Mouse (Mus musculus): Measurements from ENCODE around the gene Nfix. TPM values are rescaled to one million over a fixed set of nuclear protein-coding genes. Genes with fewer than 3 reads are reported as not detected.

Gene Nfix
- polyA plus RNA-seq, 1 experiment, result 74.6 TPM

DNA sequence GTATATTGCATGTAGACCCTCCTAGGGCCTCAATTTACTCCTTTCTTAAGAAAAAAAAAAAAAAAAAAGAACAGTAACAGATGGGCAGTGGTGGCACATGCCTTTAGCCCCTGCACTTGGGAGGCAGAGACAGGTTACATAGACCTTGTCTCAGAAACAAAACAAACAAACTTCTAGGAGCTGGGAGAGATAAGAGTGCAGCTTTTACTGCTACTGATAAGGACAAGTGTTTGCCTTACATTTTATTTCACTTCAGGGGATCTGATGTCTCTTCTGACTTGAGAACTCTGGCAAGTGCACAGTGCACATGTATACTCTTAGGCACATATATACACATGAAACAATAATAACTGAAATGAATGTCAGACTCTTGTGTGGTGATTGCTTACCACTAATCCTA, 142.9 kb downstream of the Nfix start:
- Histone ChIP-seq H3K4me3 (ENCODE audit: insufficient read depth, low read depth, low read length) (no peak overlapping the region), H3K27ac (replicated peaks; ENCODE audit: low read depth, low read length) (peak overlapping the region; percentile 37), H3K4me1 (ENCODE audit: control insufficient read depth, insufficient read depth, insufficient read length, low read length) (peaks cover 3% of the 10 kb centered on the region; the same call in 1 of the 2 replicates)

DNA sequence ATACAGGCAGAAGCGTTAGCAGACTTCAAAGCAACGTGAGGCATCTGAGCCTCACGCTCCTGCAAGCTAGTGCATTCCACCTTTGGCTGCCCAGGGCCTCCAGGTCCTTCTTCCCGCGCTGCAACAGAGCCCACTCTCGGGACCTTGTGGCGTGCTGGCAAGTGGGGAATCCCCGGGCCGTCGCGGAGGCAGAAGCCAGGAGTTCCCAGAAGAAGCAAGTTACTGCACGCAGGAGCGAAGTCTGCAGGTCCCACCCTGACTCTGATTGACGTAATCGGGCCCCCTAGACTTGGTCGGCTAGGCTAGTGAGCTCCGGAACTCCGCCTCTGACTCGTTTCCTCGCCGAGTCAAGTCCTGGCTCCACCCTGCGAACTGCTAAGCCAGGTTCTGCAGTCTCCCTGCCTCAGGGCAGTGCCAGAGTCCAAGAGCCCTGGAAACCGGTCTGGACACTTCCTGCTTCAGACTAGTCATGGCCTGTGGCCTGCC, 143.5 kb downstream of the Nfix start:
- H3K27ac ChIP-seq (replicated peaks; ENCODE audit: low read depth, low read length), result peak overlapping the region; percentile 88
- H3K4me3 ChIP-seq (ENCODE audit: insufficient read depth, low read depth, low read length), result peak overlapping the region; percentile 59
- peaks cover 3% of the 10 kb centered on the region; the same call in 1 of the 2 replicates for H3K4me1 ChIP-seq (ENCODE audit: control insufficient read depth, insufficient read depth, insufficient read length, low read length)

DNA sequence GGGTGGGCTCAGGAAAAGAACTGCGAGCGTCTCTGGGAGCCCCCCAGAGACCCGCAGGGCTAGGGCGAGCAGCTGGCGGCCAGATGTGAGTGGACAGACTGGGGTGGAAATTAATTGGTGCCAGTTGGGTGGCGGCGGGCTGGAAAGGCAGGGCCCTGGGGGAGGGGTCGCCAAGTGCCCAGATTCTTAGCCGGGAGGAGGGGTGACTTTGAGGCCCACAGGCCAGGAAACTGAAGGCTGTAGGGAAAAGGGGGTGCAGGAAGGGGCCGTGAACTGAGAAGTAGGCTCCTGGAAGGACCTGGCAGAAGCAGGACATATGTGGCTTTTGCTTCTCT, 144.0 kb downstream of the Nfix start:
- Histone ChIP-seq H3K4me1 (ENCODE audit: control insufficient read depth, insufficient read depth, insufficient read length, low read length) (peaks cover 3% of the 10 kb centered on the region; the same call in 1 of the 2 replicates), H3K27ac (replicated peaks; ENCODE audit: low read depth, low read length) (peak overlapping the region; percentile 88), H3K4me3 (ENCODE audit: insufficient read depth, low read depth, low read length) (peak overlapping the region; percentile 59)

DNA sequence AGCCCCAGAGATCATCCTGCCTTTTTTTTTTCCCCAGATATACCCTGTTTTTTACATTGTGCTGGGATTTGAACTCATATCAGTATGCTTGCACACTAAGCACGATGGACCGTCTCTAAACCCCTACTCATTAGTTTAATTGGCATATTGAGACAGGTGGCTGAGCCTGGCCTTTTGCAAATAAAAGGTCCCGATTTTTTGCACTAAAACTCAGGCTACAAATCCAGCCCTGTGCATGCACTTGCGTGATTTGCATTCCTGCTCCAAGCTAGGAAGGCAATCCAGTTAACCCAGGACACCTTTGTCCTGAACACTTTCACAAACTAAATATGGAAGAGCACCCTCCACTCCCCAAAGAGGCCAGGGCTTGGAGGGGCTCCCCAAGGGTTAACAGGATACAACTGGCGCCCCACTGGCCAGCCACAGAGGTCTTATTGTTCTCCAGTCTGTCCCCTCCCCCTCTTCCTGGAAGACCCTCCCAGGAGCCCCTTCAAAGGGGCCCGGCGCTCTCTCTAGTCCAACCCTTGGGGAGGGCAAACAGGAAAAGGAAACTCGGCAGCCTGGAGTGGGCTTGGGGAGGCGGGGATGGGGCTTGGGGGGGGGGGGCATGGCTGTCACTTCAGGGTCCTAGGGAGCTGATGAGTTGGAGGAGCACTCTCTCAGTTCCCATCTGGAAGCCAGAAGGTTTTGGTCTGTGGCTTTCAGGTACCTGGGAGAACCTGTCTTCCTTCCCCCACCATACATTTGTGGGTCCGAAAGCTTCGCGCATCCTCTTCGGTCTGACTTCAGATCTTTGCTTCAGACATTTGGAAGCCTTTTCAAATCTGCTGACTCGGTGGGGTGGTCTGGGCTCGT, 144.6 kb downstream of the Nfix start:
- Histone ChIP-seq H3K27ac (replicated peaks; ENCODE audit: low read depth, low read length) (peak overlapping the region; percentile 88), H3K4me1 (ENCODE audit: control insufficient read depth, insufficient read depth, insufficient read length, low read length) (peaks cover 3% of the 10 kb centered on the region; the same call in 1 of the 2 replicates), H3K4me3 (ENCODE audit: insufficient read depth, low read depth, low read length) (peak overlapping the region; percentile 59)

DNA sequence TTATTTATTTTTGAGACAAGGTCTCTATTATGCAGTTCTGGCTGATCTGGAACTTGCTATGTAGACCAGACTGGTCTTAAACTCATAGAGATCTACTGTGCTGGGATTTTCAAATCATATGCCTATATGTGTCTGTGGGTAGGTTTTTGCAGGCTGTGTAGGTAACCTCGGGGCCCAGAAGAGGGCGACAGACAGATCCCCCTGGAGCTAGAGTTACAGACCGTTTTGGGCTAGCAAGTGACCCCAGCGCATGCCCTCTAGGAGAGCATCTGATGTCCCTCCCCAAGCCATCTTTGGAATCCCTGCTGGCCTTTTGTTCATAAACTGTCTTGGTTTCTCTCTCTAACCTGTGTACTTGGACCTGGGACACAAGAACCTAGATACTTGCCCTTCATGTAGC, 145.5 kb downstream of the Nfix start:
- peaks cover 3% of the 10 kb centered on the region; the same call in 1 of the 2 replicates for H3K4me1 ChIP-seq (ENCODE audit: control insufficient read depth, insufficient read depth, insufficient read length, low read length)
- H3K4me3 ChIP-seq (ENCODE audit: insufficient read depth, low read depth, low read length), result no peak overlapping the region
- no peak overlapping the region for H3K27ac ChIP-seq (replicated peaks; ENCODE audit: low read depth, low read length)

DNA sequence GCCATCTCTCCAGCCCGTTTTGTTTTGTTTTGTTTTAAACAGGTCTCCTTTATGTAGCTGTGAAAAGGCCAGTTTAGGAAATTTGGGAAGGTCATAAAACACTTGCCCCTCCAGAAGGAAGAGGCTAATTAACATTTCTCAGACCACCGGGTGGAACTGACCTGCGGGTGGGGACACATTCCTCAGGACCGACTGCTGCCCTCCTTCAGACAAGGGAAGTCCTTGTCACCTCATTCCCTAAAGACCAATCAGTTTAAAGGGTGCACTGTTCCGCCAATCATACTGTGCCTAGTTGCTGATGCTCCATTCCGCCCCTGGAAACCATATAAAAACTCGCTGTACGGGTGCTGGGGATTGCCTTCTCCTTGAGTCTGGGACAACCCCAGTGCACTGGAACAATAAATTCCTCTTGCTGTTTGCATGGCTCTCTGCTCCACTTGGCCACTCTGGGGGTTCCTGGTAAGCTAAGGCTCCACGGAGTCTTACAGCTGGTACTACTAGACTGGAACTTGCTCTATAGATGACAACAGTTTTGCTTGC, 147.0 kb downstream of the Nfix start:
- Histone ChIP-seq H3K4me1 (ENCODE audit: control insufficient read depth, insufficient read depth, insufficient read length, low read length) (no peaks in the 10 kb centered on the region; the same call in 1 of the 2 replicates), H3K27ac (replicated peaks; ENCODE audit: low read depth, low read length) (no peak overlapping the region), H3K4me3 (ENCODE audit: insufficient read depth, low read depth, low read length) (no peak overlapping the region)

DNA sequence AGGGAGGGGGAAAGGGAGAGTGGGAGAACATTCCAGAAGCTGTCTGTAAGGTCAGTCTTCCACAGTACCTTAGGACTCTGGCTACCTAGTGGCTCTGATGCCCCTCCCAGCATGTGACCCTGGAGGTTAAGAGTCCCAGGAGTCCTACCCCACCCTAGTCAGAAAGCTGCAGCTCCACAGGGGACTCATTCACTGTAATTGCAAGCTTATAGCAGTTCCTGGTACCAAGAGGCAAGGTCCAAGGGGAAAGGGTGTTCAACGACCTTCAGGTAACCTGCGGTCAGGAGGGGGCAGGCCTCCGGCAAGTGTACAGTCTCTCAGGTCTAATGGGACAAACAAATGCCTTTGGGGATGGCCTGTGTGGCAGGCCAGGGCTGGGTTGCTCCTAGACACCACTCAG, 149.9 kb downstream of the Nfix start:
- no peak overlapping the region for H3K4me3 ChIP-seq (ENCODE audit: insufficient read depth, low read depth, low read length)
- 0 out of 2 replicates have a peak, but pooled peaks cover 5% of the 10 kb centered on the region for H3K4me1 ChIP-seq (ENCODE audit: control insufficient read depth, insufficient read depth, insufficient read length, low read length)
- no peak overlapping the region for H3K27ac ChIP-seq (replicated peaks; ENCODE audit: low read depth, low read length)

Other genes with a start within 250 kb of the Nfix start
- gene Ier2, start 137.5 kb downstream of the Nfix start, polyA plus RNA-seq (2012; ENCODE audit: insufficient read depth, insufficient read length, missing spikeins), result 17.2 and 62.3 TPM in 2 replicates
- gene Trmt1, start 114.0 kb downstream of the Nfix start, polyA plus RNA-seq (2012; ENCODE audit: insufficient read depth, insufficient read length, missing spikeins), result 25.1 and 33.4 TPM in 2 replicates
- 19.0 and 22.9 TPM in 2 replicates for gene Nacc1, start 112.5 kb downstream of the Nfix start, polyA plus RNA-seq (2012; ENCODE audit: insufficient read depth, insufficient read length, missing spikeins)
- 2.9 and 3.1 TPM in 2 replicates for gene Lyl1, start 98.9 kb downstream of the Nfix start, polyA plus RNA-seq (2012; ENCODE audit: insufficient read depth, insufficient read length, missing spikeins)
- gene G430095P16Rik, start 77.3 kb downstream of the Nfix start, polyA plus RNA-seq (2012; ENCODE audit: insufficient read depth, insufficient read length, missing spikeins), result 1.9 TPM in 1 of 2 replicates, not detected in the other
- 7.2 and 9.4 TPM in 2 replicates for gene Dand5, start 22.5 kb upstream of the Nfix start, polyA plus RNA-seq (2012; ENCODE audit: insufficient read depth, insufficient read length, missing spikeins)
- 32.2 and 37.2 TPM in 2 replicates for gene Gadd45gip1, start 31.2 kb upstream of the Nfix start, polyA plus RNA-seq (2012; ENCODE audit: insufficient read depth, insufficient read length, missing spikeins)
- 73.3 and 79.3 TPM in 2 replicates for gene Rad23a, start 40.3 kb upstream of the Nfix start, polyA plus RNA-seq (2012; ENCODE audit: insufficient read depth, insufficient read length, missing spikeins)
- gene Calr, start 46.6 kb upstream of the Nfix start, polyA plus RNA-seq (2012; ENCODE audit: insufficient read depth, insufficient read length, missing spikeins), result 211 and 306 TPM in 2 replicates
- 11.3 and 14.4 TPM in 2 replicates for gene Farsa, start 56.6 kb upstream of the Nfix start, polyA plus RNA-seq (2012; ENCODE audit: insufficient read depth, insufficient read length, missing spikeins)
- gene Syce2, start 71.8 kb upstream of the Nfix start, polyA plus RNA-seq (2012; ENCODE audit: insufficient read depth, insufficient read length, missing spikeins), result 3.3 and 3.6 TPM in 2 replicates
- 53.8 and 76.8 TPM in 2 replicates for gene Gcdh, start 93.6 kb upstream of the Nfix start, polyA plus RNA-seq (2012; ENCODE audit: insufficient read depth, insufficient read length, missing spikeins)
- gene Klf1, start 101.6 kb upstream of the Nfix start, polyA plus RNA-seq (2012; ENCODE audit: insufficient read depth, insufficient read length, missing spikeins), result not detected in 2 replicates
- 4.6 and 12.9 TPM in 2 replicates for gene Dnase2a, start 108.2 kb upstream of the Nfix start, polyA plus RNA-seq (2012; ENCODE audit: insufficient read depth, insufficient read length, missing spikeins)
- gene Mast1, start 137.0 kb upstream of the Nfix start, polyA plus RNA-seq (2012; ENCODE audit: insufficient read depth, insufficient read length, missing spikeins), result not detected in 2 replicates
- gene Rtbdn, start 146.6 kb upstream of the Nfix start, polyA plus RNA-seq (2012; ENCODE audit: insufficient read depth, insufficient read length, missing spikeins), result not detected in 2 replicates
- gene Gm49661, start 169.1 kb upstream of the Nfix start, polyA plus RNA-seq (2012; ENCODE audit: insufficient read depth, insufficient read length, missing spikeins), result not detected in 2 replicates
- gene Prdx2, start 169.2 kb upstream of the Nfix start, polyA plus RNA-seq (2012; ENCODE audit: insufficient read depth, insufficient read length, missing spikeins), result 387 and 425 TPM in 2 replicates
- gene Rnaseh2a, start 169.4 kb upstream of the Nfix start, polyA plus RNA-seq (2012; ENCODE audit: insufficient read depth, insufficient read length, missing spikeins), result 26.6 and 28.5 TPM in 2 replicates
- gene Junb, start 178.4 kb upstream of the Nfix start, polyA plus RNA-seq (2012; ENCODE audit: insufficient read depth, insufficient read length, missing spikeins), result 15.4 and 47.7 TPM in 2 replicates
- 1.1 and 1.6 TPM in 2 replicates for gene Hook2, start 190.3 kb upstream of the Nfix start, polyA plus RNA-seq (2012; ENCODE audit: insufficient read depth, insufficient read length, missing spikeins)
- not detected in 2 replicates for gene Best2, start 214.2 kb upstream of the Nfix start, polyA plus RNA-seq (2012; ENCODE audit: insufficient read depth, insufficient read length, missing spikeins)
- 113 and 117 TPM in 2 replicates for gene Asna1, start 224.9 kb upstream of the Nfix start, polyA plus RNA-seq (2012; ENCODE audit: insufficient read depth, insufficient read length, missing spikeins)
- 68.4 and 68.5 TPM in 2 replicates for gene Trir, start 226.5 kb upstream of the Nfix start, polyA plus RNA-seq (2012; ENCODE audit: insufficient read depth, insufficient read length, missing spikeins)
- 28.4 and 33.5 TPM in 2 replicates for gene Tnpo2, start 236.6 kb upstream of the Nfix start, polyA plus RNA-seq (2012; ENCODE audit: insufficient read depth, insufficient read length, missing spikeins)